Mouse (Mus musculus) kidney, embryonic 14.5 days (tissue): ENCODE results near the gene Gm6902. TPM values are rescaled to one million over a fixed set of nuclear protein-coding genes. Genes with fewer than 3 reads are reported as not detected.
"Not testable (repeated sequence)": the region's sequence is repeated elsewhere in the genome, so short reads cannot be mapped to it uniquely, and the experiment has no call there.

Source experiments
- ATAC-seq: fragments of 200-750 bp; cut with Nextera tagmentation; 2 replicates; pipeline ENCODE4 v1.8.0; 2017; ENCODE audit warnings: moderate number of reproducible peaks, mild to moderate bottlenecking, moderate TSS enrichment, moderate library complexity; ENCODE audit not compliant: low FRiP score, low TSS enrichment
- H3K27ac ChIP-seq: fragments of 300-500 bp; sonication (generic); 2 replicates; pipeline ENCODE4 v1.5.1; 2014; ENCODE audit warnings: low read depth, mild to moderate bottlenecking, low read length, moderate library complexity, mixed read lengths
- H3K27me3 ChIP-seq: fragments of 300-500 bp; sonication (generic); 2 replicates; pipeline ENCODE4 v1.6.1; 2014; ENCODE audit warnings: mild to moderate bottlenecking, low read length; ENCODE audit not compliant: control insufficient read depth, insufficient read depth
- H3K36me3 ChIP-seq: fragments of 300-500 bp; sonication (generic); 2 replicates; pipeline ENCODE4 v1.6.1; 2014; ENCODE audit warnings: low read length, mixed read lengths; ENCODE audit not compliant: control insufficient read depth, insufficient read depth
- H3K4me1 ChIP-seq: fragments of 300-500 bp; sonication (generic); 2 replicates; pipeline ENCODE4 v1.6.1; 2014; ENCODE audit warnings: low read length, mixed read lengths; ENCODE audit not compliant: control insufficient read depth, insufficient read depth
- H3K4me2 ChIP-seq: fragments of 300-500 bp; sonication (generic); replicated peaks from 2 replicates; pipeline ENCODE4 v1.6.1; 2014; ENCODE audit warnings: low read depth, mild to moderate bottlenecking, low read length
- H3K4me3 ChIP-seq: fragments of 300-500 bp; sonication (generic); 2 replicates; pipeline ENCODE4 v1.5.1; 2014; ENCODE audit warnings: mild to moderate bottlenecking, low read length
- H3K9ac ChIP-seq: fragments of 300-500 bp; sonication (generic); 2 replicates; pipeline ENCODE4 v1.6.1; 2014; ENCODE audit warnings: low read depth, mild to moderate bottlenecking, low read length, moderate library complexity
- H3K9me3 ChIP-seq: fragments of 300-500 bp; sonication (generic); 2 replicates; pipeline ENCODE4 v1.6.1; 2016; ENCODE audit warnings: low read length; ENCODE audit not compliant: control insufficient read depth
- WGBS: fragments of 180-500 bp; shearing (Covaris S2); extraction: QIAGEN DNeasy Blood & Tissue Kit; methylation state at CpG from one replicate; pipeline ENCODE4 v1.1.7; 2014; 5-methylcytosine and 5-hydroxymethylcytosine counted together
- polyA plus RNA-seq: library from polyadenylated mRNA; unstranded; fragments of >200 nt; fragmentation: Nextera tagmentation; extraction: Ambion mirVana; gene quantifications from 2 replicates; pipeline ENCODE4 v1.2.1, GENCODE M21; 2014

Gene Gm6902
- not detected in 2 replicates for polyA plus RNA-seq

DNA sequence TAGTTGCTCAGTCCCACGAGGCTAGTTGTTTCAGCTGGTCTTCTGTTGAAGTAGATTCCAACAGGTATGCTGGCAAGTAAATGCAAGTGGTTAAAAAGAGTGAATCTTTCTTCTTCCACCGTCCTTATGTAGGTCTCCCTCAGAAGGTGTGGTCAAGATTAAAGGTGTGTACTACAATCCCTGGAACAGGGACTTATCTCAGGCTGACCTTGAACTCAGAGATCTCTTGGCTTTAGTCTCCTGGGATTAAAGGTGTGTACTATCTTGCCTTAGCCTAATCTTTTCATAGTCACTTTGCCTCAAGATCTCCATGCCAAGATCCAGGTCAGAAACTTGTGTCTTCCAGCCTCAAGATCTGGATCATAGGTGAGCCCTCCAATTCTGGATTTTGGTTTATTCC is at the start of gene Gm6902:
TSS of gene Gm6902 (minus strand) at position 101 of the 400 bp plus-strand sequence.
- H3K27me3 ChIP-seq, H3K9me3 ChIP-seq, H3K4me1 ChIP-seq, H3K27ac ChIP-seq, H3K36me3 ChIP-seq, H3K4me3 ChIP-seq, ATAC-seq, H3K9ac ChIP-seq, H3K4me2 ChIP-seq: not testable (repeated sequence)
- WGBS: no CpG with 5 or more reads among the region's 2 CpGs

DNA sequence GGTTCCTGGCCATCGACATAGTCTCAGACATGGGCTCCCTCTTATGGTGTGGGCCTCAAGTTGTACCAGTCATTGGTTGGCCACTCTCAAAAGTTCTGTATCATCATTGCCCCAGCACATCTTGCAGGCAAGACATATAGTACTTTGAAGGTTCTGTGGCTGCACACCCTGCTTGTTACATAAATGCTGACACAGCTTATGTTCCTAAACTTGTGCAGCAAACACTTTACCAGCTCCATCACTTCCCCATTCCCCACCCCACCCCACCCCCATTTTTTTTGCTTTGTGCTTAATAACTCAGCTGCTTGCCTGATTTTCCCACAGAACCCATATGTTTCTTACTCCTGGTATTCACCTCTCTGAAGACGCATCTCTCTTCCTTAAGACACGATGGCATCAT is 22.2 kb upstream of the Gm6902 start, which contains the start of gene Nlrp4e:
TSS of gene Nlrp4e (plus strand) at position 301 of the 400 bp plus-strand sequence.
- 81% methylated on average over 3 of the region's 3 CpGs for WGBS
- H3K9ac ChIP-seq, ATAC-seq, H3K4me2 ChIP-seq, H3K4me1 ChIP-seq, H3K27ac ChIP-seq, H3K9me3 ChIP-seq, H3K27me3 ChIP-seq, H3K4me3 ChIP-seq, H3K36me3 ChIP-seq: not testable (repeated sequence)

DNA sequence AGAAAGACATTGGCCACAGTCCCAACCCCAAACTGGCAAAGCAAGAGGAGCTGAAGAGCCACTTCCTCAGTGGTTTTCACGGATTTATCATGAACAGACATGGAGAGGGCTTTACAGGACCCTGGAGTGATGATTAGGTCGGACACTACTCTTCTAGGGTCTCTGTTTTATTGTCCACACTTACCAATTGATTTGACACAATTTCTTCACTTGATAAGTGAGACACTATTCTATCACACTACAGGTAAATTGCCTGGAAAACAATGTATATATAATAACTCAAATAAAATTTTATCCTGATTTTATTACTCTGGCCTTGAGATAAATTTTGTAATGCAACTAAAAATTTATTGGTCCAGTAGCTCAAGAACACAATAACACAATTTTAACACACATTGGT is 27.1 kb downstream of the Gm6902 start, which contains the start of gene Vmn1r166:
TSS of gene Vmn1r166 (minus strand) at position 101 of the 400 bp plus-strand sequence.
- not testable (repeated sequence) for H3K4me1 ChIP-seq, H3K4me3 ChIP-seq, H3K4me2 ChIP-seq, H3K27ac ChIP-seq, H3K36me3 ChIP-seq, H3K9ac ChIP-seq, H3K9me3 ChIP-seq, ATAC-seq, H3K27me3 ChIP-seq
- no CpG with 5 or more reads among the region's 2 CpGs for WGBS

Other genes starting within 250 kb of the Gm6902 start
- not detected in 2 replicates for gene Vmn1r163, start 223.4 kb downstream of the Gm6902 start, polyA plus RNA-seq
- not detected in 2 replicates for gene Gm8720, start 211.4 kb downstream of the Gm6902 start, polyA plus RNA-seq
- gene Gm10662, start 134.4 kb downstream of the Gm6902 start, polyA plus RNA-seq: not detected in 2 replicates
- gene Vmn1r165, start 61.6 kb downstream of the Gm6902 start, polyA plus RNA-seq: not detected in 2 replicates
- not detected in 2 replicates for gene Vmn1r166, start 27.2 kb downstream of the Gm6902 start, polyA plus RNA-seq
- not detected in 2 replicates for gene Nlrp4e, start 22.3 kb upstream of the Gm6902 start, polyA plus RNA-seq
- not detected in 2 replicates for gene Nlrp5, start 107.0 kb upstream of the Gm6902 start, polyA plus RNA-seq
- gene Vmn1r167, start 228.3 kb upstream of the Gm6902 start, polyA plus RNA-seq: not detected in 2 replicates